Mouse (Mus musculus): ENCODE data around the gene Zc3hav1l. TPM values are rescaled to one million over a fixed set of nuclear protein-coding genes. Genes with fewer than 3 reads are reported as not detected.

The Zc3hav1l gene
- polyA plus RNA-seq, 1 experiment from 2014 or later = 12.2 TPM

GRCm38 (mm10) chr6:38257506-38257905 is 41.6 kb downstream of the Zc3hav1l start:
- Histone ChIP-seq H3K36me3 (no peaks in the 10 kb centered on the region), H3K27ac (replicated peaks) (no peak overlapping the region), H3K4me1 (peaks cover 5% of the 10 kb centered on the region), H3K27me3 (peaks cover 21% of the 10 kb centered on the region), H3K4me2 (replicated peaks) (no peak overlapping the region), H3K4me3 (no peak overlapping the region), H3K9ac (replicated peaks) (no peak overlapping the region), H3K9me3 (no peaks in the 10 kb centered on the region)
- 94% methylated on average over 8 of the region's 8 CpGs for WGBS
- ATAC-seq (ENCODE audit: low FRiP score, low read depth) = no peak

- Histone ChIP-seq H3K36me3 (no peaks in the 10 kb centered on the region), H3K9ac (replicated peaks) (no peak overlapping the region), H3K27me3 (peaks cover 21% of the 10 kb centered on the region), H3K4me3 (no peak overlapping the region), H3K27ac (replicated peaks) (no peak overlapping the region), H3K4me2 (replicated peaks) (no peak overlapping the region), H3K4me1 (peaks cover 12% of the 10 kb centered on the region), H3K9me3 (no peaks in the 10 kb centered on the region)
- WGBS = 90% methylated on average over 4 of the region's 4 CpGs
- no peak for ATAC-seq (ENCODE audit: low FRiP score, low read depth)
Observed at GRCm38 (mm10) chr6:38256793-38257192, 42.3 kb downstream of the Zc3hav1l start.

- Histone ChIP-seq H3K4me3 (no peak overlapping the region), H3K4me2 (replicated peaks) (no peak overlapping the region), H3K9me3 (no peaks in the 10 kb centered on the region), H3K4me1 (peaks cover 20% of the 10 kb centered on the region), H3K9ac (replicated peaks) (no peak overlapping the region), H3K36me3 (no peaks in the 10 kb centered on the region), H3K27ac (replicated peaks) (no peak overlapping the region), H3K27me3 (peaks cover 21% of the 10 kb centered on the region)
- no peak for ATAC-seq (ENCODE audit: low FRiP score, low read depth)
- 67% methylated on average over 2 of the region's 2 CpGs for WGBS
Observed at GRCm38 (mm10) chr6:38255794-38256193, 43.3 kb downstream of the Zc3hav1l start.

GRCm38 (mm10) chr6:38253736-38254641 is 45.1 kb downstream of the Zc3hav1l start, which contains the start of gene D630045J12Rik:
D630045J12Rik (minus strand) TSS chr6:38254009.
- H3K27me3 ChIP-seq = peaks cover 21% of the 10 kb centered on the region
- peak within 1 kb of the TSS; percentile 92 for H3K4me3 ChIP-seq
- no peaks in the 10 kb centered on the region for H3K36me3 ChIP-seq
- WGBS = 1% methylated on average over 59 of the region's 118 CpGs
- H3K9me3 ChIP-seq = no peaks in the 10 kb centered on the region
- peak within 1 kb of the TSS; percentile 94 for H3K27ac ChIP-seq (replicated peaks)
- peaks cover 31% of the 10 kb centered on the region for H3K4me1 ChIP-seq
- ATAC-seq (ENCODE audit: low FRiP score, low read depth) = peak; percentile 96
- H3K4me2 ChIP-seq (replicated peaks) = peak within 1 kb of the TSS; percentile 69
- H3K9ac ChIP-seq (replicated peaks) = peak within 1 kb of the TSS; percentile 97

- H3K9ac ChIP-seq (replicated peaks) = peak overlapping the region; percentile 97
- ATAC-seq (ENCODE audit: low FRiP score, low read depth) = no peak
- H3K4me3 ChIP-seq = peak overlapping the region; percentile 92
- H3K36me3 ChIP-seq = no peaks in the 10 kb centered on the region
- 7% methylated on average over 19 of the region's 19 CpGs for WGBS
- H3K27me3 ChIP-seq = peaks cover 21% of the 10 kb centered on the region
- H3K9me3 ChIP-seq = no peaks in the 10 kb centered on the region
- peak overlapping the region; percentile 94 for H3K27ac ChIP-seq (replicated peaks)
- H3K4me2 ChIP-seq (replicated peaks) = peak overlapping the region; percentile 69
- H3K4me1 ChIP-seq = peaks cover 34% of the 10 kb centered on the region
Observed at GRCm38 (mm10) chr6:38252766-38253735, 46.0 kb downstream of the Zc3hav1l start.

- Histone ChIP-seq H3K4me2 (replicated peaks) (peak overlapping the region; percentile 69), H3K4me1 (peaks cover 38% of the 10 kb centered on the region), H3K27ac (replicated peaks) (peak overlapping the region; percentile 94; the same call in 1 of the 2 replicates), H3K36me3 (no peaks in the 10 kb centered on the region), H3K4me3 (peak overlapping the region; percentile 92), H3K9me3 (no peaks in the 10 kb centered on the region), H3K27me3 (peaks cover 20% of the 10 kb centered on the region), H3K9ac (replicated peaks) (peak overlapping the region; percentile 97)
- 65% methylated on average over 10 of the region's 10 CpGs for WGBS
- no peak for ATAC-seq (ENCODE audit: low FRiP score, low read depth)
Observed at GRCm38 (mm10) chr6:38252139-38252538, 46.9 kb downstream of the Zc3hav1l start.

- no peak overlapping the region for H3K27ac ChIP-seq (replicated peaks)
- peaks cover 14% of the 10 kb centered on the region for H3K27me3 ChIP-seq
- no peaks in the 10 kb centered on the region for H3K36me3 ChIP-seq
- peak overlapping the region; percentile 97; the same call in 1 of the 2 replicates for H3K9ac ChIP-seq (replicated peaks)
- ATAC-seq (ENCODE audit: low FRiP score, low read depth) = no peak
- no peaks in the 10 kb centered on the region for H3K9me3 ChIP-seq
- peak overlapping the region; percentile 92 for H3K4me3 ChIP-seq
- peak overlapping the region; percentile 69 for H3K4me2 ChIP-seq (replicated peaks)
- peaks cover 39% of the 10 kb centered on the region for H3K4me1 ChIP-seq
- 44% methylated on average over 4 of the region's 4 CpGs for WGBS
Observed at GRCm38 (mm10) chr6:38251464-38251863, 47.6 kb downstream of the Zc3hav1l start.

- Histone ChIP-seq H3K9ac (replicated peaks) (no peak overlapping the region), H3K27ac (replicated peaks) (no peak overlapping the region), H3K27me3 (no peaks in the 10 kb centered on the region), H3K4me3 (no peak overlapping the region), H3K4me2 (replicated peaks) (no peak overlapping the region), H3K4me1 (peaks cover 51% of the 10 kb centered on the region), H3K36me3 (no peaks in the 10 kb centered on the region), H3K9me3 (no peaks in the 10 kb centered on the region)
- no peak for ATAC-seq (ENCODE audit: low FRiP score, low read depth)
- 92% methylated on average over 4 of the region's 4 CpGs for WGBS
Observed at GRCm38 (mm10) chr6:38247362-38247761, 51.7 kb downstream of the Zc3hav1l start.

- Histone ChIP-seq H3K4me1 (peaks cover 34% of the 10 kb centered on the region), H3K36me3 (no peaks in the 10 kb centered on the region)
Observed at GRCm38 (mm10) chr6:38244806-38245205, 54.3 kb downstream of the Zc3hav1l start.

GRCm38 (mm10) chr6:38244167-38244566 is 54.9 kb downstream of the Zc3hav1l start:
- ATAC-seq (ENCODE audit: low FRiP score, low read depth) = no peak
- Histone ChIP-seq H3K4me1 (peaks cover 29% of the 10 kb centered on the region), H3K9ac (replicated peaks) (no peak overlapping the region), H3K9me3 (no peaks in the 10 kb centered on the region), H3K27me3 (no peaks in the 10 kb centered on the region), H3K4me2 (replicated peaks) (no peak overlapping the region), H3K36me3 (no peaks in the 10 kb centered on the region), H3K27ac (replicated peaks) (no peak overlapping the region), H3K4me3 (no peak overlapping the region)
- 74% methylated on average over 3 of the region's 3 CpGs for WGBS

More at GRCm38 (mm10) chr6:38244806-38245205, 54.3 kb downstream of the Zc3hav1l start:
- Histone ChIP-seq H3K9ac (replicated peaks) (no peak overlapping the region), H3K4me2 (replicated peaks) (no peak overlapping the region), H3K9me3 (no peaks in the 10 kb centered on the region), H3K27me3 (no peaks in the 10 kb centered on the region), H3K4me3 (no peak overlapping the region), H3K27ac (replicated peaks) (no peak overlapping the region)
- no peak for ATAC-seq (ENCODE audit: low FRiP score, low read depth)
- 90% methylated on average over 3 of the region's 3 CpGs for WGBS

GRCm38 (mm10) chr6:38242833-38243232 is 56.2 kb downstream of the Zc3hav1l start:
- H3K4me3 ChIP-seq = no peak overlapping the region
- 92% methylated on average over 5 of the region's 5 CpGs for WGBS
- H3K9me3 ChIP-seq = no peaks in the 10 kb centered on the region
- H3K4me1 ChIP-seq = peaks cover 24% of the 10 kb centered on the region
- no peak overlapping the region for H3K9ac ChIP-seq (replicated peaks)
- H3K4me2 ChIP-seq (replicated peaks) = no peak overlapping the region
- no peaks in the 10 kb centered on the region for H3K36me3 ChIP-seq
- H3K27ac ChIP-seq (replicated peaks) = no peak overlapping the region
- no peak for ATAC-seq (ENCODE audit: low FRiP score, low read depth)
- H3K27me3 ChIP-seq = no peaks in the 10 kb centered on the region
